Mouse (Mus musculus) layer of hippocampus, postnatal 10 days (tissue): ENCODE measurements around the gene Ryr2. TPM values are rescaled to one million over a fixed set of nuclear protein-coding genes. Genes with fewer than 3 reads are reported as not detected.
A peak's percentile ranks its signal among the peaks of the same experiment; 100 is the strongest.
"Not testable (repeated sequence)": the region's sequence is repeated elsewhere in the genome, so short reads cannot be mapped to it uniquely, and the experiment has no call there.

Experiments used
- DNase-seq, 2 experiments: peaks; one replicate each; pipeline ENCODE4 v3.0.0; 2021; ENCODE audit warnings: low spot score in 2 of 2
- total RNA-seq, 2 experiments: library from RNA; stranded (reverse); gene quantifications; 2 replicates each; pipeline ENCODE4 v1.2.3; 2021

The Ryr2 gene
- total RNA-seq, 2 experiments from 2014 or later: 112 to 140 TPM

DNA sequence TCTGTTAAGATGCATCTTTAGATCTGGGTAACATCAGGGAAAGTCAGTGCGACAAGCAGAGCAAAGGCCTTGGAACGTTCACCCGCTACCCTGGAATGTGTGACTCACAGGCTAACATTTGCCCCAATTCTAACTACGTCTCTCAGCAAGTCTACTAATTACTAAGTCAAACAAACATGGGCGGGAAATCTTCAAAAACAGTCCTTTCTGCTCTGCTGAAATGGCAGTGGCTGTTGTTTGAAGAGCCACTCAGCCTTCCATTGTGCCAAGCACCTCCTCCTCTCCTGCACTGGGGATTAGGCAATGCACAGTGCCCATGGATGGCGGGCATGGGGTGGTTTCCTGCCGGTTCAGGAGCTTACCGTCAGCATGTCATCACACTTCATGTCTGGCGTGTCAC is 540.3 kb downstream of the Ryr2 start:
- no peak for DNase-seq

DNA sequence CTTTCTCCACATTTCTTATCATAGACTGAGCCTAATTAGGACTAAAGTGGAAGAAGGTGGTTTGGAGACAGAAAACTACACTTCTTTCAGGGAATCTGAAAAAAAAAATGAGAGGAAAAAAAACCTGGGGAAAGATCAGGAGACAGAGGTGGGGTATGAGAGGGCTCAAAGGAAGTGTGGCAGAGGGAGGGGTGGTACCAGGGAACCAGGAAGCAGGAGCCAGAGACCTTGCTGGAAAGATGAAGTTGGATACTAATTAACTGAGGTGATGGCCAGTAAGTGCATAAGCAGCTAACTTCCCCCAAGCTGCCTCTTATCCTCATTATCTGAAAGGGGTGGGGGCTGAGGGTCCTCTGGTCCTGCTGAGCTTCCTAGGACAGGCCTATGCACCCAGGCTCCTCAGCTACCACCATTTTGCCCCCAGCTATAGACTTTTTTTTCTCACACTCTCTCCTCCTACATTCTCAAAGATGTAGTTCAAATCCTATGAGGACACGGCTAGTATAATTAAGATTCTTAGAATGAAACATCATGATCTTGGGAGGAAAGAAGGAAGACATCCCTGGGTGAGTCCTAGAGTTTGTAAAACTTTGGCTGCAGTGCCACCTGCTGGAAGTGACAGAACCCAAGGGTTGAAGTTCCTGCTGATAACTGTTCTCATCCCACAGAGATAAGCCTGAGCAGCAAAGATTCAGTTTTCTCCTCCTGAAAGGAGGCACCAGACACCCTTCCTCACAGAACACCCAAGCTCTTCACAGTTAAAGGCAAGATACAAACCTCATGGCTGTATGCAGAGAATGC is 543.3 kb downstream of the Ryr2 start:
- peak; percentile 78 to 84 for DNase-seq

DNA sequence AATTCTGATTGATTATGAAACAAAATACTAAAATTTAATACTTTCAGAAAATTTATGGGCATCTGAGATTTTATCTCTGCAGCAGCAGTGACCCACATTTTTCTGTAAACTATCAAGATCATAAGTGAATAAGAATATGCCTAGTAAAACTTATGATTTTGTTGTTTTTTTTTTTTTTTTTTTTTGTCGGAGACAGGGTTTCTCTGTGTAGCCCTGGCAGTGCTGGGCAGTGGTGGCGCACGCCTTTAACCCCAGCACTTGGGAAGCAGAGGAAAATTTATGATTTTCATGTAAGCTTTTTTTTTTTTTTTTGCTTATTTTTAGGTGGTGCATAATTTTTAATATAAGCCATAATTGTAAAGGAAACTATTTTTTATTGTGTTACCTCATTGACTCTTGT is 557.1 kb downstream of the Ryr2 start:
- no peak for DNase-seq

DNA sequence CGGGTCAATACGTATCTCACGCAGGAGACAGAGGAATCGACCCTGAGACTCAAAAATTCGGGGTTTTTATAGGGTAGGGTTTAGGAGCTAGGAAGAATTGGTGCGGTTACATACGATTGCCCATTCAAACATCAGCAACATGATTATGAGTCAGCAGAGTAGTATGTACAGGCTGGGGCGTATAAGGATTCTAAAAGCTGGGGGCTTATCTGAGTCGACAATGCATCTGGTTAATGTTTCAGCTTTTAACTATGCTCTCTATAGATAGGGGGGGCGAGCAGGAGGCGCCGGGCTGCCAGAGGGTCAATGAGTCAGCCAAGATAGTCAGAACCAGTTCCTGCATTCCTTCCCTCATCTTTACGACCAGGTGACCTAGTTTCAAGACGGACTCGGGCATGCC is 557.6 kb downstream of the Ryr2 start:
- DNase-seq: not testable (repeated sequence)

DNA sequence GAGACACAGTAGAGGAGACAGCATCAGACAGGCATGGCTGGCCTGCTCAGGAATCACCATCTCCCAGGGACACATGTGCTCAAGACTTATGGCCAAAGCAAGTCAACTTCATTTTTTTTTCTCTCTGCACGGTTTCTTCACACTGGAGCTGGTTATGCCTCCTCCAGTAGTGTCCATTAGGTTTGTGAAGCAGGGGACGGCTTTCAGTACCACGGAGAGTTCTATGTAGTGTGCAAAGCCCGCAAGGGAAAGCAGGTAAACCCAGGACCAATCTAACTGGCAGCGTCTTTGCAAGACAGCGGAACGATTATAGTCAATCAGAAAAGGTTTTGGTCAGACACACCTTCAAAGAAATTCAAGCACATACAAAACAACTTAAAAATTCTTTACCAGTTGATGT is 560.9 kb downstream of the Ryr2 start:
- DNase-seq: no peak

DNA sequence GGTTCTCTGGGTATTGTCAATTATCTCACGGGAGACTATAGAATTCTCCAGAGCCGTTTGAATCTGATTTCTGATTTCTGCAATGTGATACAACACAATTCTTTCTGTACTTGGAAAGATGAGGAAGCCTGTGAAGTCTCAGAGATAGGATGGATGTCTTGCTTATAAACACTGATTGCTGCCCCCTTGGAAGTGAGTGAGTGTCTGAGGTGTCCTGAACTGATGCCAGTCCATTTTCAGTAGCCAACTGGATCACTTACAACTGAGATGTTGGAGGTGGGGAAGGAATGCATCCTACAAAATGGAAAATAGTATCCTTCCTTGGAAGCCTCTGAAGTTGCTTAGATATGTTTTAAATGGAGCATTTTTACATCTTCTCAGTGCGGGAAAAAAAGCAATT is 564.2 kb downstream of the Ryr2 start:
- DNase-seq: no peak

DNA sequence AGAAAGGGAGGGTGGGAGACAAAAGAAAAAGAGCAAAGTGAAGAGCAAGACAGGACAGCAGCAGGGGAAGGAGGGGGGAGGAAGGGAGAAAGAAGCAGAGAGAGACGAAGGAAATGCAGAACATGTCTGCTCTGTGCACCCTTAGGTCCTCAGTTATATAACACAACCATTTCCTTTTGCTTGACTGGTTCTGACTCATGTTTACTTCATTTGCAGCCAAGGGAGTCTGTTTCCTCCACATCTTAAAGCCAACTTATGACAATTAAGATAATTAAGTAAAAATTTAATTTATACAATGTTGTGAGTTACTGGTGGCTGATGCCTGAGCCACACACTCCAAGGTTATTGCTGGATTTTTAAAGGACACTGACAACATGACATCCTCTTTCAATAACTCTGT is 569.9 kb downstream of the Ryr2 start:
- DNase-seq: no peak

DNA sequence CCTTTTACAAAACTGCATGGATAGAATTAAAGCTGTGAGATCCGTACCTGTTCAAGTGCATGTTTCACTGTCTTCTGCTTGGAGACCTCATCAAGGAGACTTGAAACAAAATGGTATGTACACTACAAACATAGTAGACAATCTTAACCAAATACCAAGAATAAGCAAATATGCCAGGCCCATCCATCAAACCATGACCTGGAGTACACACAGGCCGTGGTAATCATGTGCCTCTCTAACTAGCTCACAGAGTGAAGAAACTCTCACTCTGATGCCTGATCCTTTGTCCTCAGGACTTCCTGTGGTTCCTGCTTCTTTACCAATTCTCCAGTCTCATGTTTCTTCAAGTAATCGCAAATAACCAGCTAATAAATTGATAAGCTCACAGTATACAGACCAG is 570.9 kb downstream of the Ryr2 start:
- DNase-seq: no peak

DNA sequence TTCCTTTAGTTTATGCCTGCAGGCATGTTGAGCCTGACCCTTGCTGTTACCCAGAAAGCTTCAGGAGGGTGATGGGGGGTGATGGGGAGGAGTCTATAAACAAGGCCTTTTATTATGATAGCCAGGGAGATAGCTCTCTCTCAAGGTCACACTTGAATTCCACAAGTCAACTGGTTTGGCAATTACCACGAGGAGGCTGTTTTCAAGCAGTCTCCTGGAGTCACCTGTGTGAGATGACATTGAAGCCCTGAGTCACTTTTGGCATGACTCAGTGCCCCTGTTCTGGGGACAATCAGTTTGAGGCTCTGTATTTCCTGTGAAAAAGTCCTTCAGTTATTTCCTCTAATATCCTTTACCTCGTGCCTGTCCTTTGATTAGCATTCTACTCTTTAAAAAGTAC is 573.5 kb downstream of the Ryr2 start:
- no peak for DNase-seq

DNA sequence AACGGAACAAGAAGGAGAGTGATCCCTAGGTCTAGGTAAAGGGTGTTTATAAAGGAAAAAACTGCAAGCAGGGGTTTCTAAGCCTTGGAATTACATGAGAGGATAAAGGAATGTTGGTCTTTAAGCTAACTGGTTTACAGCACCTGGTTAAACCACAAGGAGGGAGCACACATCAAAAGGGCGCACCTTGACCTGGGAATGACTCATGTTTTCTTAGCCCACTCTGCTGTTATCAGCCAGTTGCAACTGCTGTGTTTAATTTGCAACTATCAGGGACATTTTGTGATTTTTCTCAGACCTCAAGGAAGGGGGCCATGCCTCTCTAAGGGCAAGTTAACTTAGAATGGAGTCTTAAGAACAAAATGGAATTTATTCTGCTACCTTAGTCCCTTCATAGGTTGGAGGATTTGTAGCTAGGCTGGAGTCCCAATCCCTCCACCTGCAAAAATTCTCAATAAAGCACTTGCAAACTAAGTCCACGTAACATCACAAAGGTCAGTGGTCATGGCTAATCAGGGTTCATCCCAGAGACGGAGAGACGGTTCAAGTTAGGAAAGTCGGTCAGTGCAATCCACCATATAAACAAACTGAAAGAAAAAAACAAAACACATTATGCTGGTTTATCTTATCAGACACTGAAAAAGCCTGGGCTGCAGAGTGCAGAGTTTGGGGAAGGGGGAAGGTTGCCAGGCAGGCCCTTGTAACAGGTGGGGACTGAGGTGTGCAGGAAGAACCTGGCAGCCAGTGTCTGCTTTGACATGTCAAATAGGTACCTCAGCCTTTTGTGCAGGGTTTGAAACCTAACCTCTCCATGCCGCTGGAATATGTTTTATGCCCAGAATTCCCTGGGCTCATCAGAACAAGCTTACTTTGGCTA is 574.5 kb downstream of the Ryr2 start:
- DNase-seq: no peak

DNA sequence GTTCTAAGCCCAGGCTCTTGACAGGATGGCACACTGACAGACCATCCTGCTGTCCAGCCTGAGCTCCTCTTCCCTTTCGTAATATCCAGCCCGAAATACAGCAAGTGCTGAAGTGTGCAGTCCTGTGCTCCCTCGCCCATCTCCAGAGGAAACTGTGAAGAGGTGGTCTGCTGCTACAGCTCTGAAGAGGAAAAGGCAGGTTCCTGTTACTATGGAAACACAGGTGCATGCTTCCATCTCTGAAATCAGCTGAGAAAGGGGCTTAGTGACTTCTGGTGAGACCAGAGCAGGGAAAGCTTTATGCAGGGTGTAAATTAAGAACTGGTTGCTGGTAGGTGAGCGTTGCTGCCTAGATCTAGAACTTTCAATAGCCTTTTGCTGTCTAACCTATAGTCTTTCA is 583.1 kb downstream of the Ryr2 start:
- no peak for DNase-seq

DNA sequence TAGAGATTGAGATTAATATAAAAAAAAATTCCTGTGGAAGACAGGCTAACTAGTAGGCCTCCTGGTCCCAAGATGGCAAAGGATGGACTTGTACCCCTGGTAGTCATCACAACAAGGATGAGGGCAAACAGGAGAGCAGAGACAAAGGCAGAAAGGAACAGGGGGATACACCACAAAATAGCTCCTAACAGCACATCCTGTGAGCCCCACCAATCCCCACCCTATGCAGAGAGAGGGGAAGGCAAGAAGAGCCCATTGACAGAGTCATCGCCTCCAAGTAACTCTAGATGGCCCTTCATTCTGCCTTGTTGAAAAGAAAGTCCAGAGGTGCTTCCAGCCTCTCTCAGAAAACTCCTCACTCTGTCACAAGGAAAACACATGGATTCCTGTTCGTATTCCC is 586.0 kb downstream of the Ryr2 start:
- no peak for DNase-seq

DNA sequence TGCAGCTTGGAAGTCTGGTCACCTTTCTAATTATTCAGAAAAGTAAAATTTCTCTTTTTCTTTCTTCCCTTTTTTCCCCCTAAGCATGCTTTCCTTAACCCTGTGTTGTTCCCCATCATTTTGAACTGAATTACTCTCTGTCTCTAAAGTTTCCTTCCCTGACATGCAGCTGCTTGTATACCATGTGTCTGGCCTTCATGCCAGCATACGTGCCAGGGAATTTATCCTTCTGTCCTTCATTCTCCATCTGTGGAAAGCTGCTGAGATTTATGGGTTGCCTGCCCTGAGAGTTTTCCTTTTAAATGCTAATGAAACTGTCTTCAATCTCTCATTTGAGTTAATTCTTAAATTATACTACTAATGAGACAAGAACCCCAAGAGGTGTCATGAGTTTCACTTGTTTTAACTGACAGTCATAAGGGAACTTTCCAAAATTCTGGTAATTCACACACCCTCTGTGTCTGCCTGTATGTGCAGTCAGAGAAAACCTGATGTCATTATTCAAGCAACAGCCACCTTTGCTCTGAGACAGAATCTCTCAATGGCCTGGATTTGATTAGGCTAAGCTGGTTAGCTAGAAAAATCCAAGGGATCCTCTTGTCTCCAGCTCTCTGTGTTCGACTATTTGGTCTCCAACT is 595.1 kb downstream of the Ryr2 start:
- DNase-seq: no peak

Other genes with a start within 250 kb of the Ryr2 start
- gene Mtr, start 151.2 kb upstream of the Ryr2 start, total RNA-seq: 10 to 100 TPM; 17.5 to 17.6 TPM
- 10 to 100 TPM; 18.4 to 22.6 TPM for gene Actn2, start 233.8 kb upstream of the Ryr2 start, total RNA-seq